Mouse (Mus musculus) hindbrain, embryonic 11.5 days (tissue): Measurements from ENCODE around the gene Fam89b. TPM values are rescaled to one million over a fixed set of nuclear protein-coding genes. Genes with fewer than 3 reads are reported as not detected.

ENCODE experiments used
- ATAC-seq: fragments of 200-750 bp; cut with Nextera tagmentation; 2 replicates; pipeline ENCODE4 v1.8.0; 2017; ENCODE audit warnings: mild to moderate bottlenecking, moderate TSS enrichment, moderate library complexity; ENCODE audit not compliant: low FRiP score
- DNase-seq: peaks from one replicate; pipeline ENCODE4 v3.0.0-alpha.2; 2015; ENCODE audit warnings: low spot score
- H3K27ac ChIP-seq: fragments of 300-500 bp; sonication (generic); 2 replicates; pipeline ENCODE4 v1.5.1; 2014; ENCODE audit warnings: mild to moderate bottlenecking, low read depth, low read length
- H3K27me3 ChIP-seq: fragments of 300-500 bp; sonication (generic); 2 replicates; pipeline ENCODE4 v1.6.1; 2014; ENCODE audit warnings: mild to moderate bottlenecking, low read length, moderate library complexity, mixed read lengths; ENCODE audit not compliant: control insufficient read depth, insufficient read depth
- H3K36me3 ChIP-seq: fragments of 300-500 bp; sonication (generic); 2 replicates; pipeline ENCODE4 v1.6.1; 2014; ENCODE audit warnings: mild to moderate bottlenecking, low read length, moderate library complexity, mixed read lengths; ENCODE audit not compliant: control insufficient read depth, insufficient read depth
- H3K4me1 ChIP-seq: fragments of 300-500 bp; sonication (generic); replicated peaks from 2 replicates; pipeline ENCODE4 v1.6.1; 2014; ENCODE audit warnings: low read length, mixed read lengths; ENCODE audit not compliant: control insufficient read depth, insufficient read depth
- H3K4me2 ChIP-seq: fragments of 300-500 bp; sonication (generic); replicated peaks from 2 replicates; pipeline ENCODE4 v1.6.1; 2014; ENCODE audit warnings: mild to moderate bottlenecking, low read depth, low read length
- H3K4me3 ChIP-seq: fragments of 300-500 bp; sonication (generic); 2 replicates; pipeline ENCODE4 v1.5.1; 2014; ENCODE audit warnings: low read depth, low read length
- H3K9ac ChIP-seq: fragments of 300-500 bp; sonication (generic); 2 replicates; pipeline ENCODE4 v1.6.1; 2014; ENCODE audit warnings: low read depth, low read length
- H3K9me3 ChIP-seq: fragments of 300-500 bp; sonication (generic); 2 replicates; pipeline ENCODE4 v1.6.1; 2016; ENCODE audit warnings: low read length; ENCODE audit not compliant: control insufficient read depth
- WGBS: fragments of 180-500 bp; shearing (Covaris S2); extraction: QIAGEN DNeasy Blood & Tissue Kit; methylation state at CpG from one replicate; pipeline ENCODE4 v1.1.7; 2014; 5-methylcytosine and 5-hydroxymethylcytosine counted together
- polyA plus RNA-seq: library from polyadenylated mRNA; unstranded; fragments of >200 nt; fragmentation: Nextera tagmentation; extraction: Ambion mirVana; gene quantifications from 2 replicates; pipeline ENCODE4 v1.2.1, GENCODE M21; 2014

Fam89b gene
- polyA plus RNA-seq, 1 experiment from 2014 or later, result 174 TPM

- no peaks in the 10 kb centered on the region for H3K27me3 ChIP-seq
- 78% methylated on average over 8 of the region's 8 CpGs for WGBS
- H3K9ac ChIP-seq, result no peak overlapping the region
- no peak overlapping the region for H3K27ac ChIP-seq
- H3K4me2 ChIP-seq, result no peak overlapping the region
- peaks cover 15% of the 10 kb centered on the region for H3K36me3 ChIP-seq
- H3K4me3 ChIP-seq, result no peak overlapping the region
- H3K4me1 ChIP-seq, result no peaks in the 10 kb centered on the region
- H3K9me3 ChIP-seq, result no peaks in the 10 kb centered on the region
- DNase-seq (no peak), ATAC-seq (no peak)
These were observed 18.9 kb downstream of the Fam89b start for GRCm38 (mm10) chr19:5710581-5710980.

GRCm38 (mm10) chr19:5710068-5710467, 19.4 kb downstream of the Fam89b start:
- no peaks in the 10 kb centered on the region for H3K27me3 ChIP-seq
- no peak overlapping the region for H3K27ac ChIP-seq
- H3K4me3 ChIP-seq, result no peak overlapping the region
- H3K9ac ChIP-seq, result no peak overlapping the region
- no peak overlapping the region for H3K4me2 ChIP-seq
- H3K9me3 ChIP-seq, result no peaks in the 10 kb centered on the region
- no peaks in the 10 kb centered on the region for H3K4me1 ChIP-seq
- WGBS, result 92% methylated on average over 6 of the region's 6 CpGs
- ATAC-seq (no peak), DNase-seq (no peak)
- H3K36me3 ChIP-seq, result peaks cover 15% of the 10 kb centered on the region

GRCm38 (mm10) chr19:5704801-5705571, 24.5 kb downstream of the Fam89b start:
- ATAC-seq (no peak), DNase-seq (no peak)
- H3K36me3 ChIP-seq, result peaks cover 13% of the 10 kb centered on the region
- H3K4me1 ChIP-seq, result no peaks in the 10 kb centered on the region
- no peak overlapping the region for H3K27ac ChIP-seq
- H3K9ac ChIP-seq, result no peak overlapping the region
- 49% methylated on average over 10 of the region's 10 CpGs for WGBS
- H3K9me3 ChIP-seq, result no peaks in the 10 kb centered on the region
- H3K27me3 ChIP-seq, result no peaks in the 10 kb centered on the region
- no peak overlapping the region for H3K4me2 ChIP-seq
- H3K4me3 ChIP-seq, result no peak overlapping the region

- Histone ChIP-seq H3K4me2 (no peak within 1 kb of the TSS), H3K4me3 (no peak within 1 kb of the TSS), H3K9me3 (no peaks in the 10 kb centered on the region), H3K36me3 (peaks cover 13% of the 10 kb centered on the region), H3K27ac (0 out of 2 replicates have a peak within 1 kb of the TSS, but pooled peaks have one; percentile 30), H3K9ac (no peak within 1 kb of the TSS), H3K4me1 (no peaks in the 10 kb centered on the region), H3K27me3 (no peaks in the 10 kb centered on the region)
- no peak for ATAC-seq
- 81% methylated on average over 17 of the region's 17 CpGs for WGBS
- no peak for DNase-seq
These were observed 25.2 kb downstream of the Fam89b start, which contains the start of gene Kcnk7 for GRCm38 (mm10) chr19:5704163-5704800. Kcnk7 (plus strand) TSS chr19:5704367.

- DNase-seq (peak; percentile 69), ATAC-seq (peak; percentile 49; the same call in 1 of the 2 replicates)
- H3K36me3 ChIP-seq, result peaks cover 8% of the 10 kb centered on the region; the same call in 1 of the 2 replicates
- peaks cover 7% of the 10 kb centered on the region; the same call in 1 of the 2 replicates for H3K27me3 ChIP-seq
- peak overlapping the region; percentile 26 for H3K4me3 ChIP-seq
- H3K9me3 ChIP-seq, result no peaks in the 10 kb centered on the region
- peaks cover 11% of the 10 kb centered on the region; the same call in 1 of the 2 replicates for H3K4me1 ChIP-seq
- no peak overlapping the region for H3K27ac ChIP-seq
- peak overlapping the region; percentile 28; the same call in 1 of the 2 replicates for H3K9ac ChIP-seq
- H3K4me2 ChIP-seq, result peak overlapping the region; percentile 46
- 14% methylated on average over 41 of the region's 41 CpGs for WGBS
These were observed 33.5 kb downstream of the Fam89b start for GRCm38 (mm10) chr19:5695849-5696462.

- Histone ChIP-seq H3K36me3 (peaks cover 5% of the 10 kb centered on the region; the same call in 1 of the 2 replicates), H3K4me2 (no peak overlapping the region), H3K4me3 (no peak overlapping the region), H3K27me3 (peaks cover 7% of the 10 kb centered on the region; the same call in 1 of the 2 replicates), H3K4me1 (peaks cover 14% of the 10 kb centered on the region; the same call in 1 of the 2 replicates), H3K9ac (no peak overlapping the region), H3K27ac (no peak overlapping the region), H3K9me3 (no peaks in the 10 kb centered on the region)
- ATAC-seq (no peak), DNase-seq (no peak)
- 89% methylated on average over 6 of the region's 6 CpGs for WGBS
These were observed 35.7 kb downstream of the Fam89b start for GRCm38 (mm10) chr19:5693801-5694200.

GRCm38 (mm10) chr19:5692913-5693396, 36.5 kb downstream of the Fam89b start:
- Histone ChIP-seq H3K4me3 (no peak overlapping the region), H3K9me3 (no peaks in the 10 kb centered on the region), H3K27ac (peak overlapping the region; percentile 19; the same call in 1 of the 2 replicates), H3K4me1 (peaks cover 14% of the 10 kb centered on the region; the same call in 1 of the 2 replicates), H3K4me2 (peak overlapping the region; percentile 96; the same call in 1 of the 2 replicates), H3K9ac (no peak overlapping the region), H3K36me3 (peaks cover 3% of the 10 kb centered on the region; the same call in 1 of the 2 replicates), H3K27me3 (peaks cover 7% of the 10 kb centered on the region; the same call in 1 of the 2 replicates)
- no peak for DNase-seq
- WGBS, result 83% methylated on average over 10 of the region's 10 CpGs
- ATAC-seq, result no peak
